Mouse (Mus musculus): ENCODE data around the gene Zfp97.
"Not testable (repeated sequence)": the region's sequence is repeated elsewhere in the genome, so short reads cannot be mapped to it uniquely, and the experiment has no call there.

The Zfp97 gene

GRCm38 (mm10) chr17:17120830-17121502 lies at the start of gene Zfp97:
Zfp97 (plus strand) TSS chr17:17121415.
- DNase-seq = not testable (repeated sequence)

GRCm38 (mm10) chr17:17178757-17179413 lies 57.7 kb downstream of the Zfp97 start:
- DNase-seq = not testable (repeated sequence)

GRCm38 (mm10) chr17:17194761-17195160 lies 73.5 kb downstream of the Zfp97 start:
- DNase-seq = not testable (repeated sequence)

GRCm38 (mm10) chr17:17195178-17195577 lies 74.0 kb downstream of the Zfp97 start:
- no peak for DNase-seq

- DNase-seq = not testable (repeated sequence)
Observed at GRCm38 (mm10) chr17:17196111-17196510, 74.9 kb downstream of the Zfp97 start.

Data from cerebellum, adult 9-11 months (tissue).